Mouse (Mus musculus): Measurements from ENCODE around the gene Bcas3. TPM values are rescaled to one million over a fixed set of nuclear protein-coding genes. Genes with fewer than 3 reads are reported as not detected.

Bcas3 gene
- 23.8 and 26.6 TPM in 2 replicates for polyA plus RNA-seq (2021; fragmentation: Nextera tagmentation)
- long read RNA-seq, experiment 1, partial matches to known transcripts, result 39 of 56 reads
- long read RNA-seq, experiment 1, other reads (novel, unspliced or antisense), result 14 of 56 reads
- long read RNA-seq, experiment 2, partial matches to known transcripts, result 18 of 22 reads
- long read RNA-seq, experiment 2, other reads (novel, unspliced or antisense), result 1 of 22 reads

GRCm38 (mm10) chr11:85352539-85353380, at the start of gene Bcas3:
Bcas3 (plus strand) TSS chr11:85353167.

GRCm38 (mm10) chr11:85310713-85311574, 42.0 kb upstream of the Bcas3 start, which contains the start of gene Ppm1d:
Ppm1d (plus strand) TSS chr11:85311244.

GRCm38 (mm10) chr11:85832231-85832924, 479.4 kb downstream of the Bcas3 start, which contains the start of gene Tbx2:
Tbx2 (plus strand) TSS chr11:85832551.

GRCm38 (mm10) chr11:85850233-85850632, 497.3 kb downstream of the Bcas3 start, which contains the start of gene Gm11444:
Gm11444 (minus strand) TSS chr11:85850333.

Other genes starting within 250 kb of the Bcas3 start
- 9.6 and 12.5 TPM in 2 replicates for gene Usp32, start 213.0 kb upstream of the Bcas3 start, polyA plus RNA-seq (2021; fragmentation: Nextera tagmentation)
- not detected in 2 replicates for gene 1700125H20Rik, start 182.8 kb upstream of the Bcas3 start, polyA plus RNA-seq (2021; fragmentation: Nextera tagmentation)
- gene Appbp2, start 118.0 kb upstream of the Bcas3 start, polyA plus RNA-seq (2021; fragmentation: Nextera tagmentation), result 20.0 and 25.0 TPM in 2 replicates
- 3.6 and 7.9 TPM in 2 replicates for gene Ppm1d, start 41.9 kb upstream of the Bcas3 start, polyA plus RNA-seq (2021; fragmentation: Nextera tagmentation)